Mouse (Mus musculus): ENCODE measurements around the gene Arhgef11.

Gene Arhgef11

GRCm38 (mm10) chr3:87661291-87661690, 43.9 kb downstream of the Arhgef11 start:
- no peak for DNase-seq (ENCODE audit: low spot score in 2 of 2)

GRCm38 (mm10) chr3:87718525-87718924, 101.2 kb downstream of the Arhgef11 start:
- DNase-seq (ENCODE audit: low spot score in 2 of 2) = no peak

GRCm38 (mm10) chr3:87724556-87724955, 107.2 kb downstream of the Arhgef11 start:
- DNase-seq (ENCODE audit: low spot score in 2 of 2) = no peak

GRCm38 (mm10) chr3:87725396-87726160, 108.2 kb downstream of the Arhgef11 start:
- DNase-seq (ENCODE audit: low spot score in 2 of 2) = no peak

GRCm38 (mm10) chr3:87726191-87726590, 108.8 kb downstream of the Arhgef11 start:
- DNase-seq (ENCODE audit: low spot score in 2 of 2) = no peak

- no peak for DNase-seq (ENCODE audit: low spot score in 2 of 2)
These were observed 111.3 kb downstream of the Arhgef11 start for GRCm38 (mm10) chr3:87728696-87729095.

GRCm38 (mm10) chr3:87733098-87733497, 115.7 kb downstream of the Arhgef11 start:
- DNase-seq (ENCODE audit: low spot score in 2 of 2) = no peak

GRCm38 (mm10) chr3:87733984-87734761, 116.8 kb downstream of the Arhgef11 start:
- no peak for DNase-seq (ENCODE audit: low spot score in 2 of 2)

GRCm38 (mm10) chr3:87735335-87735734, 118.0 kb downstream of the Arhgef11 start:
- DNase-seq (ENCODE audit: low spot score in 2 of 2) = no peak

GRCm38 (mm10) chr3:87738906-87739305, 121.5 kb downstream of the Arhgef11 start:
- no peak for DNase-seq (ENCODE audit: low spot score in 2 of 2)

- DNase-seq (ENCODE audit: low spot score in 2 of 2) = no peak
These were observed 124.7 kb downstream of the Arhgef11 start for GRCm38 (mm10) chr3:87742013-87742412.

GRCm38 (mm10) chr3:87742735-87743134, 125.4 kb downstream of the Arhgef11 start:
- DNase-seq (ENCODE audit: low spot score in 2 of 2) = peak in 1 of 2 experiments; percentile 31

- DNase-seq (ENCODE audit: low spot score in 2 of 2) = no peak
These were observed 126.6 kb downstream of the Arhgef11 start for GRCm38 (mm10) chr3:87743927-87744326.

GRCm38 (mm10) chr3:87745036-87745659, 127.8 kb downstream of the Arhgef11 start:
- DNase-seq (ENCODE audit: low spot score in 2 of 2) = no peak

- no peak for DNase-seq (ENCODE audit: low spot score in 2 of 2)
These were observed 131.1 kb downstream of the Arhgef11 start, which contains the start of gene Lrrc71 for GRCm38 (mm10) chr3:87748431-87748830. Gene Lrrc71, minus strand, starts transcription at chr3:87748625.

GRCm38 (mm10) chr3:87749036-87749435, 131.7 kb downstream of the Arhgef11 start:
- peak in 1 of 2 experiments; percentile 34 for DNase-seq (ENCODE audit: low spot score in 2 of 2)

GRCm38 (mm10) chr3:87749977-87750376, 132.6 kb downstream of the Arhgef11 start:
- no peak for DNase-seq (ENCODE audit: low spot score in 2 of 2)

- no peak for DNase-seq (ENCODE audit: low spot score in 2 of 2)
These were observed 135.2 kb downstream of the Arhgef11 start for GRCm38 (mm10) chr3:87752567-87752966.

- no peak for DNase-seq (ENCODE audit: low spot score in 2 of 2)
These were observed 136.5 kb downstream of the Arhgef11 start for GRCm38 (mm10) chr3:87753829-87754228.

- DNase-seq (ENCODE audit: low spot score in 2 of 2) = peak; percentile 79 to 91
These were observed 138.6 kb downstream of the Arhgef11 start for GRCm38 (mm10) chr3:87755964-87756363.

GRCm38 (mm10) chr3:87756488-87756887, 139.1 kb downstream of the Arhgef11 start:
- DNase-seq (ENCODE audit: low spot score in 2 of 2) = no peak

GRCm38 (mm10) chr3:87758641-87759040, 141.3 kb downstream of the Arhgef11 start:
- DNase-seq (ENCODE audit: low spot score in 2 of 2) = no peak

All from spleen, postnatal 4 days (tissue).